ENCODE assay signal across 9 mouse cellular contexts in genomic region chr1:135698451-135698921, GRCm38 (mm10). TPM values are rescaled to one million over a fixed set of nuclear protein-coding genes. Genes with fewer than 3 reads are reported as not detected.
A peak's percentile ranks its signal among the peaks of the same experiment; 100 is the strongest.
DNase-seq lines count a peak whose midpoint lies in the region; ATAC-seq and TF ChIP-seq lines count a peak whose summit lies in the region.
"Had no signal": no experiment of that assay in that cellular context is flagged by ENCODE, and none has a peak within 500 bp of the region (broad histone marks: within the 10 kb centered on the region; RNA-seq: fewer than 3 reads in every experiment).

No protein-coding gene starts in this region.

- TF ChIP-seq POLR2A in heart, adult 2 months (IDR thresholded peaks at IDR 0.05; ENCODE audit: insufficient read depth, low read depth, low read length), result no peak

- peak overlapping the region; percentile 58 for H3K27ac ChIP-seq in heart, adult 2 months
- peak overlapping the region; percentile 65 for H3K27ac ChIP-seq in hindbrain, embryonic 13.5 days
- H3K27ac ChIP-seq in midbrain, postnatal 0 days (ENCODE audit: low read depth, low read length), result no peak overlapping the region

- H3K36me3 ChIP-seq in heart, adult 2 months (ENCODE audit: control insufficient read depth, insufficient read depth, low read length), result peaks cover 2% of the 10 kb centered on the region; the same call in 1 of the 2 replicates
- H3K36me3 ChIP-seq in hindbrain, embryonic 13.5 days, result no peaks in the 10 kb centered on the region
- no peaks in the 10 kb centered on the region for H3K36me3 ChIP-seq in midbrain, postnatal 0 days (ENCODE audit: insufficient read depth, low read length)

- H3K27me3 ChIP-seq in heart, adult 2 months (ENCODE audit: control insufficient read depth, insufficient read depth, low read length), result no peaks in the 10 kb centered on the region
- H3K27me3 ChIP-seq in hindbrain, embryonic 13.5 days, result peaks cover 16% of the 10 kb centered on the region; the same call in 1 of the 2 replicates
- H3K27me3 ChIP-seq in midbrain, postnatal 0 days (ENCODE audit: insufficient read depth, low read length), result no peaks in the 10 kb centered on the region

- 36% methylated on average over 11 of the region's 11 CpGs for WGBS in heart, adult 2 months
- 5% methylated on average over 11 of the region's 11 CpGs for WGBS in hindbrain, embryonic 13.5 days
- WGBS in midbrain, postnatal 0 days, result 10% methylated on average over 11 of the region's 11 CpGs

- intact Hi-C loops in heart, adult 2 months (cut with DNase I), result loop anchor here (2.0 kb wide), 1 partner anchor 68 kb away; no protein-coding TSS in a partner anchor

- peaks cover 7% of the 10 kb centered on the region; the same call in 1 of the 2 replicates for H3K4me1 ChIP-seq in heart, adult 2 months (ENCODE audit: control insufficient read depth, insufficient read depth, low read length)
- H3K4me1 ChIP-seq in hindbrain, embryonic 13.5 days (replicated peaks), result peaks cover 24% of the 10 kb centered on the region
- H3K4me1 ChIP-seq in midbrain, postnatal 0 days (ENCODE audit: insufficient read depth, low read length), result peaks cover 5% of the 10 kb centered on the region; the same call in 1 of the 2 replicates

- H3K9me3 ChIP-seq in hindbrain, embryonic 13.5 days, result no peaks in the 10 kb centered on the region
- no peaks in the 10 kb centered on the region for H3K9me3 ChIP-seq in midbrain, postnatal 0 days (ENCODE audit: low read length)

- H3K79me2 ChIP-seq in heart, adult 2 months (replicated peaks; ENCODE audit: control insufficient read depth, insufficient read depth, low read length), result no peaks in the 10 kb centered on the region

- H3K9ac ChIP-seq in heart, adult 2 months (ENCODE audit: low read depth, low read length), result no peak overlapping the region
- peak overlapping the region; percentile 63; the same call in 1 of the 2 replicates for H3K9ac ChIP-seq in hindbrain, embryonic 13.5 days
- H3K9ac ChIP-seq in midbrain, postnatal 0 days (replicated peaks; ENCODE audit: low read length, poor library complexity, severe bottlenecking), result 0 out of 2 replicates have a peak overlapping the region, but pooled peaks have one; percentile 36

- TF ChIP-seq EP300 in heart, adult 2 months (IDR thresholded peaks at IDR 0.05; ENCODE audit: insufficient read depth, low read depth, low read length), result no peak

- H3K4me3 ChIP-seq in heart, adult 2 months, result no peak overlapping the region; the same call in 1 of the 2 replicates
- peak overlapping the region; percentile 39 for H3K4me3 ChIP-seq in hindbrain, embryonic 13.5 days
- peak overlapping the region; percentile 30; the same call in 1 of the 2 replicates for H3K4me3 ChIP-seq in midbrain, postnatal 0 days (ENCODE audit: low read depth, low read length)

- ATAC-seq in hindbrain, embryonic 13.5 days (ENCODE audit: low FRiP score), result no peak
- no peak for ATAC-seq in midbrain, postnatal 0 days (ENCODE audit: low FRiP score)
- ATAC-seq: inflammation-experienced regulatory T-cells, adult 6 months had no signal

- no peak for TF ChIP-seq CTCF in heart, adult 2 months (IDR thresholded peaks at IDR 0.05)
- TF ChIP-seq CTCF in midbrain, postnatal 0 days (IDR thresholded peaks at IDR 0.05), result no peak

- H3K4me2 ChIP-seq in hindbrain, embryonic 13.5 days, result peak overlapping the region; percentile 64
- peak overlapping the region; percentile 56; the same call in 1 of the 2 replicates for H3K4me2 ChIP-seq in midbrain, postnatal 0 days (ENCODE audit: low read depth, low read length, poor library complexity, severe bottlenecking)

- peak in 1 of 2 experiments; percentile 41 for DNase-seq in heart, adult 2 months
- DNase-seq in heart, postnatal 4 days, result no peak
- peak; percentile 73 for DNase-seq in embryo, embryonic 10.5 days (ENCODE audit: low spot score)
- DNase-seq in midbrain, postnatal 0 days (ENCODE audit: low spot score), result peak; percentile 17
- no peak for DNase-seq in urinary bladder, postnatal 25 days (ENCODE audit: low spot score)
- no peak for DNase-seq in adrenal gland, postnatal 4 days (ENCODE audit: low spot score in 2 of 2)
- no peak for DNase-seq in thymus, postnatal 10 days (ENCODE audit: low spot score in 2 of 2)

RNA-seq across cellular contexts. Expression of gene Csrp1, which starts 21.4 kb away (rescaled TPM):
- 10 to 100 TPM; 50.1 to 50.5 TPM for total RNA-seq in heart, adult 2 months (2021)
- polyA plus RNA-seq in heart, adult 2 months (2012; rRNA removed), result 99.2 and 128 TPM in 2 replicates
- total RNA-seq in heart, postnatal 4 days (2021), result 100 to 1,000 TPM; 262 to 267 TPM
- polyA plus RNA-seq in hindbrain, embryonic 13.5 days (2015; fragmentation: Nextera tagmentation; extraction: Ambion mirVana), result 22.9 and 25.3 TPM in 2 replicates
- 48.1 and 64.3 TPM in 2 replicates for total RNA-seq in midbrain, postnatal 0 days (2014; rRNA removed)
- polyA plus RNA-seq in midbrain, postnatal 0 days (2015; fragmentation: Nextera tagmentation; extraction: Ambion mirVana), result 21.6 and 25.1 TPM in 2 replicates
- total RNA-seq in adrenal gland, postnatal 4 days (2021), result 100 to 1,000 TPM in 1 of 2 experiments, 10 to 100 TPM in 1; 98.5 to 108 TPM

Comparison
In these comparisons a context has a peak if more than half of its experiments do, and no peak if none do; other contexts are left out.
1. DNase-seq: peak in embryo, embryonic 10.5 days (single experiment) and midbrain, postnatal 0 days (single experiment); none in heart, postnatal 4 days (single experiment), urinary bladder, postnatal 25 days (single experiment), adrenal gland, postnatal 4 days (0 of 2) and thymus, postnatal 10 days (0 of 2).